Mouse (Mus musculus) hindbrain, embryonic 14.5 days (tissue): ENCODE data around the gene Adgra3. TPM values are rescaled to one million over a fixed set of nuclear protein-coding genes. Genes with fewer than 3 reads are reported as not detected.
A peak's percentile ranks its signal among the peaks of the same experiment; 100 is the strongest.

ENCODE experiments used
- ATAC-seq: fragments of 200-750 bp; cut with Nextera tagmentation; 2 replicates; pipeline ENCODE4 v1.8.0; 2017; ENCODE audit warnings: moderate number of reproducible peaks, mild to moderate bottlenecking, moderate TSS enrichment, moderate library complexity; ENCODE audit not compliant: low FRiP score
- DNase-seq: peaks from one replicate; pipeline ENCODE4 v3.0.0-alpha.2; 2015; ENCODE audit warnings: low spot score
- H3K27ac ChIP-seq: fragments of 300-500 bp; sonication (generic); 2 replicates; pipeline ENCODE4 v1.5.1; 2014; ENCODE audit warnings: mild to moderate bottlenecking, moderate library complexity
- H3K27me3 ChIP-seq: fragments of 300-500 bp; sonication (generic); 2 replicates; pipeline ENCODE4 v1.6.1; 2014; ENCODE audit warnings: mild to moderate bottlenecking, low read length, mixed read lengths; ENCODE audit not compliant: control insufficient read depth, insufficient read depth
- H3K36me3 ChIP-seq: fragments of 300-500 bp; sonication (generic); replicated peaks from 2 replicates; pipeline ENCODE4 v1.6.1; 2014; ENCODE audit not compliant: control insufficient read depth, insufficient read depth
- H3K4me1 ChIP-seq: fragments of 300-500 bp; sonication (generic); replicated peaks from 2 replicates; pipeline ENCODE4 v1.6.1; 2014; ENCODE audit warnings: antibody characterized with exemption, low read length, mixed read lengths; ENCODE audit not compliant: control insufficient read depth, insufficient read depth
- H3K4me2 ChIP-seq: fragments of 300-500 bp; sonication (generic); replicated peaks from 2 replicates; pipeline ENCODE4 v1.6.1; 2014; ENCODE audit warnings: mild to moderate bottlenecking, moderate library complexity
- H3K4me3 ChIP-seq: fragments of 300-500 bp; sonication (generic); replicated peaks from 2 replicates; pipeline ENCODE4 v1.5.1; 2014; ENCODE audit warnings: mild to moderate bottlenecking, low read length
- H3K9ac ChIP-seq: fragments of 300-500 bp; sonication (generic); 2 replicates; pipeline ENCODE4 v1.6.1; 2014
- H3K9me3 ChIP-seq: fragments of 300-500 bp; sonication (generic); 2 replicates; pipeline ENCODE4 v1.6.1; 2016; ENCODE audit warnings: low read length; ENCODE audit not compliant: control insufficient read depth
- WGBS: fragments of 180-500 bp; shearing (Covaris S2); extraction: QIAGEN DNeasy Blood & Tissue Kit; methylation state at CpG from one replicate; pipeline ENCODE4 v1.1.7; 2014; 5-methylcytosine and 5-hydroxymethylcytosine counted together
- polyA plus RNA-seq: library from polyadenylated mRNA; unstranded; fragments of >200 nt; fragmentation: Nextera tagmentation; extraction: Ambion mirVana; gene quantifications from 2 replicates; pipeline ENCODE4 v1.2.1, GENCODE M21; 2014

The Adgra3 gene
- polyA plus RNA-seq, 1 experiment from 2014 or later, result 22.0 TPM

GRCm38 (mm10) chr5:49996457-49996856 lies 62.3 kb downstream of the Adgra3 start:
- Histone ChIP-seq H3K9ac (no peak overlapping the region), H3K27ac (no peak overlapping the region), H3K4me1 (no peaks in the 10 kb centered on the region), H3K27me3 (no peaks in the 10 kb centered on the region), H3K36me3 (peaks cover 16% of the 10 kb centered on the region; the same call in 1 of the 2 replicates), H3K9me3 (no peaks in the 10 kb centered on the region), H3K4me3 (no peak overlapping the region), H3K4me2 (no peak overlapping the region)
- DNase-seq (no peak), ATAC-seq (no peak)
- WGBS, result 75% methylated on average over 11 of the region's 11 CpGs

- no peak for ATAC-seq
- Histone ChIP-seq H3K36me3 (peaks cover 6% of the 10 kb centered on the region), H3K4me2 (no peak overlapping the region), H3K27ac (no peak overlapping the region), H3K9ac (no peak overlapping the region), H3K27me3 (no peaks in the 10 kb centered on the region), H3K4me3 (no peak overlapping the region), H3K4me1 (no peaks in the 10 kb centered on the region), H3K9me3 (no peaks in the 10 kb centered on the region)
- WGBS, result 87% methylated on average over 8 of the region's 8 CpGs
- no peak for DNase-seq
These were observed 68.0 kb downstream of the Adgra3 start for GRCm38 (mm10) chr5:49990737-49991323.

DNA sequence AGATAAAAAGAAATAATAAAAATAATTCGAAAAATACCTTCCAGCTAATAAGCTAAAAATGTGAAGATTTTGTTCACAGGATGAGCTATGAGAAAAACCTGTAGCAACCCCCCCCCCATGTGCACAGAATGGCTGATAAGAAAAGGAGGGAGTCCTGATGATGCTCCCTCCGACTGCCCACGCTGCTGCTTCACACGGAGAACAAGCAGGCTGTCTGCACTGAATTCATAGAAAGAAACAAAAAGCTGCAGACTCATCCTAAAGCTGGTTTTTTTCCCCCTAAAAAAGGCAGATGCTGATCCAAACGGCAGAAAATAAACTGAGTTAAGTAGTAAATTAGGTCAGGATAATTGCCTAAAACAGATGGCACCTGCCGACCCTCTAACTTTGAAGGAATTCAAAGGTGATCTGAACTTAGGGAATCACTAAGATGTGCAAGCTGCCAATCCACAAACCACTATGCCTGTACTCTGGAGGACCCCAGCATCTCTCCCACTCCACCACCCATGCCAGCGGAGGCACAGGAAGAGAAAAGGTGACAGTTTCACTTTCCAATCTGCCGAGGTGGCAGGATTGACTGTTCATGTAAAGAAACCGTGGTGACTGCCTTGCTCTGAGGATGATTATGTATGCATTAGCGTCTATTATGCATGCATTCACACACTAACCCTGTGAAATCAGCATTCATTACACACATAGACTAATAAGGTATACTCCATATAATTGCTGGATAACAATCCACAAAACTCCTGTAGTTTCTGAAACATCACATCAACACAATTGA lies 70.6 kb downstream of the Adgra3 start:
- ATAC-seq (no peak), DNase-seq (no peak)
- 66% methylated on average over 10 of the region's 10 CpGs for WGBS
- Histone ChIP-seq H3K9ac (no peak overlapping the region), H3K4me3 (no peak overlapping the region), H3K9me3 (no peaks in the 10 kb centered on the region), H3K4me2 (no peak overlapping the region), H3K4me1 (no peaks in the 10 kb centered on the region), H3K27me3 (no peaks in the 10 kb centered on the region), H3K36me3 (peaks cover 11% of the 10 kb centered on the region), H3K27ac (no peak overlapping the region)

DNA sequence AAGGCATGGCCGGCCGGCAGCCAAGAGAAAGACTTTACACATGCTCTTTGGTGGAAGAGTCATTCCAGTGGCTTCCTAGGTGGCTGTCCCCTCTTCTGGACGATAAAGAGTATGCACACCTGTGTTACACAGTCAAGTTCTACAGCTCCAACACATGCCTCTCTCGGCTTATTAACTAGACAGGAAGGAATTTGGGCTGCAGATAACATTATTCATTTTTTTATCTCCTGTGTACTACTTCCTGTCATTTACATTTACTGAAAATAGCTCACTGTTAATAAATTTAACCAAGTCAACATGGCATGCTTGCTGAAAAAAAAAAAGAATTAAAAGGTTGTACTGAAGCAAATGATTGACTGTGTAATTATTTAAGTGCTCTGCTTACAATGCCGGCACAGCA lies 78.1 kb downstream of the Adgra3 start:
- ATAC-seq, result no peak
- Histone ChIP-seq H3K9me3 (no peaks in the 10 kb centered on the region), H3K4me2 (no peak overlapping the region), H3K27me3 (no peaks in the 10 kb centered on the region), H3K27ac (no peak overlapping the region), H3K36me3 (peaks cover 7% of the 10 kb centered on the region), H3K4me1 (no peaks in the 10 kb centered on the region), H3K9ac (no peak overlapping the region), H3K4me3 (no peak overlapping the region)
- WGBS, result 75% methylated on average over 5 of the region's 5 CpGs
- no peak for DNase-seq

GRCm38 (mm10) chr5:49979246-49979645 lies 79.6 kb downstream of the Adgra3 start:
- no peaks in the 10 kb centered on the region for H3K9me3 ChIP-seq
- DNase-seq, result no peak
- H3K4me3 ChIP-seq, result no peak overlapping the region
- H3K9ac ChIP-seq, result no peak overlapping the region
- WGBS, result 93% methylated on average over 14 of the region's 14 CpGs
- H3K4me1 ChIP-seq, result no peaks in the 10 kb centered on the region
- H3K4me2 ChIP-seq, result no peak overlapping the region
- no peaks in the 10 kb centered on the region for H3K27me3 ChIP-seq
- ATAC-seq, result no peak
- no peak overlapping the region for H3K27ac ChIP-seq
- H3K36me3 ChIP-seq, result peaks cover 6% of the 10 kb centered on the region

DNA sequence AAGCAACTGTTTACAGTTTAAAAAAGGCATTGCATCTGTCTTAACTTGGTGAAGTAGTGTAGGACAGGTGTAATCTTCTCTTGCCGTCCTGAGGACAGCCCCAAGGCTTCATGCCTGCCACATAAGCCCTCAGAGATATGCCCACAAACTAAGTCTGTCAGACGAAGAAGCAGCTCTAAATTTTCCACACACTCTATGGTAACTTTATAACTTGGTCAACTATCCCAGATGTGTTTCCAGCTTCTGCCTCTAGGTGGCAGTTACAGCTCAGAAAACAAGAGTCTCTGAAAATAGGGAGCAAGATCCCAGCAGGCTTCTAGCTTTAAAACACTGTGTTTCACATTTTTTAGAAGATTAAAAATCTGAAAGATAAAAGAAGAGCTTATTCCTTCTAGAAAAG lies 82.8 kb downstream of the Adgra3 start:
- DNase-seq (peak; percentile 89), ATAC-seq (peak; percentile 59; the same call in 1 of the 2 replicates)
- Histone ChIP-seq H3K9ac (no peak overlapping the region), H3K4me3 (no peak overlapping the region), H3K4me2 (no peak overlapping the region), H3K27ac (no peak overlapping the region), H3K4me1 (no peaks in the 10 kb centered on the region), H3K27me3 (no peaks in the 10 kb centered on the region), H3K9me3 (no peaks in the 10 kb centered on the region), H3K36me3 (peaks cover 13% of the 10 kb centered on the region)
- 66% methylated on average over 2 of the region's 2 CpGs for WGBS

- DNase-seq (no peak), ATAC-seq (no peak)
- no peak overlapping the region for H3K27ac ChIP-seq
- no peaks in the 10 kb centered on the region for H3K9me3 ChIP-seq
- H3K4me3 ChIP-seq, result no peak overlapping the region
- WGBS, result 94% methylated on average over 4 of the region's 4 CpGs
- no peak overlapping the region for H3K4me2 ChIP-seq
- H3K27me3 ChIP-seq, result no peaks in the 10 kb centered on the region
- H3K4me1 ChIP-seq, result no peaks in the 10 kb centered on the region
- peaks cover 24% of the 10 kb centered on the region for H3K36me3 ChIP-seq
- no peak overlapping the region for H3K9ac ChIP-seq
These were observed 84.6 kb downstream of the Adgra3 start for GRCm38 (mm10) chr5:49974211-49974610.

- H3K9ac ChIP-seq, result no peak overlapping the region
- H3K27me3 ChIP-seq, result no peaks in the 10 kb centered on the region
- H3K27ac ChIP-seq, result no peak overlapping the region
- H3K9me3 ChIP-seq, result no peaks in the 10 kb centered on the region
- no peaks in the 10 kb centered on the region for H3K4me1 ChIP-seq
- H3K4me2 ChIP-seq, result no peak overlapping the region
- 92% methylated on average over 8 of the region's 8 CpGs for WGBS
- ATAC-seq (no peak), DNase-seq (no peak)
- H3K4me3 ChIP-seq, result no peak overlapping the region
- peaks cover 28% of the 10 kb centered on the region for H3K36me3 ChIP-seq
These were observed 89.1 kb downstream of the Adgra3 start for GRCm38 (mm10) chr5:49969660-49970059.

- H3K4me3 ChIP-seq, result no peak overlapping the region
- ATAC-seq (no peak), DNase-seq (no peak)
- no peak overlapping the region for H3K27ac ChIP-seq
- no peak overlapping the region for H3K4me2 ChIP-seq
- 93% methylated on average over 6 of the region's 6 CpGs for WGBS
- peaks cover 37% of the 10 kb centered on the region for H3K36me3 ChIP-seq
- no peak overlapping the region for H3K9ac ChIP-seq
- no peaks in the 10 kb centered on the region for H3K4me1 ChIP-seq
- no peaks in the 10 kb centered on the region for H3K9me3 ChIP-seq
- no peaks in the 10 kb centered on the region for H3K27me3 ChIP-seq
These were observed 91.1 kb downstream of the Adgra3 start for GRCm38 (mm10) chr5:49967726-49968125.
